Mouse (Mus musculus): Measurements from ENCODE around the gene Scgb3a1.

Scgb3a1 gene

GRCm38 (mm10) chr11:49663310-49663709, at the start of gene Scgb3a1:
Gene Scgb3a1, plus strand, starts transcription at chr11:49663610.
- DNase-seq (ENCODE audit: inconsistent ontology term), result no peak

GRCm38 (mm10) chr11:49615856-49616725, 47.3 kb upstream of the Scgb3a1 start:
- DNase-seq (ENCODE audit: inconsistent ontology term), result peak; percentile 14

- no peak for DNase-seq (ENCODE audit: inconsistent ontology term)
Measured at GRCm38 (mm10) chr11:49618476-49618875, 44.9 kb upstream of the Scgb3a1 start.

GRCm38 (mm10) chr11:49621953-49622352, 41.5 kb upstream of the Scgb3a1 start:
- no peak for DNase-seq (ENCODE audit: inconsistent ontology term)

GRCm38 (mm10) chr11:49624156-49624555, 39.3 kb upstream of the Scgb3a1 start:
- DNase-seq (ENCODE audit: inconsistent ontology term), result no peak

GRCm38 (mm10) chr11:49625863-49626262, 37.5 kb upstream of the Scgb3a1 start:
- no peak for DNase-seq (ENCODE audit: inconsistent ontology term)

GRCm38 (mm10) chr11:49626748-49627147, 36.7 kb upstream of the Scgb3a1 start:
- DNase-seq (ENCODE audit: inconsistent ontology term), result no peak

- DNase-seq (ENCODE audit: inconsistent ontology term), result peak; percentile 14
Measured at GRCm38 (mm10) chr11:49631154-49631553, 32.3 kb upstream of the Scgb3a1 start.

GRCm38 (mm10) chr11:49632256-49632655, 31.2 kb upstream of the Scgb3a1 start:
- no peak for DNase-seq (ENCODE audit: inconsistent ontology term)

- no peak for DNase-seq (ENCODE audit: inconsistent ontology term)
Measured at GRCm38 (mm10) chr11:49634101-49634500, 29.3 kb upstream of the Scgb3a1 start.

GRCm38 (mm10) chr11:49635671-49636070, 27.7 kb upstream of the Scgb3a1 start:
- no peak for DNase-seq (ENCODE audit: inconsistent ontology term)

GRCm38 (mm10) chr11:49636449-49636848, 27.0 kb upstream of the Scgb3a1 start:
- DNase-seq (ENCODE audit: inconsistent ontology term), result no peak

GRCm38 (mm10) chr11:49645677-49646076, 17.7 kb upstream of the Scgb3a1 start:
- no peak for DNase-seq (ENCODE audit: inconsistent ontology term)

GRCm38 (mm10) chr11:49650113-49650993, 13.1 kb upstream of the Scgb3a1 start:
- DNase-seq (ENCODE audit: inconsistent ontology term), result peak; percentile 16

GRCm38 (mm10) chr11:49650994-49651761, 12.2 kb upstream of the Scgb3a1 start:
- DNase-seq (ENCODE audit: inconsistent ontology term), result no peak

GRCm38 (mm10) chr11:49651762-49652322, 11.6 kb upstream of the Scgb3a1 start:
- no peak for DNase-seq (ENCODE audit: inconsistent ontology term)

GRCm38 (mm10) chr11:49652401-49653078, 10.9 kb upstream of the Scgb3a1 start:
- DNase-seq (ENCODE audit: inconsistent ontology term), result peak; percentile 62

GRCm38 (mm10) chr11:49653079-49653408, 10.4 kb upstream of the Scgb3a1 start:
- peak; percentile 12 for DNase-seq (ENCODE audit: inconsistent ontology term)

- DNase-seq (ENCODE audit: inconsistent ontology term), result no peak
Measured at GRCm38 (mm10) chr11:49654651-49655050, 8.8 kb upstream of the Scgb3a1 start.

- DNase-seq (ENCODE audit: inconsistent ontology term), result no peak
Measured at GRCm38 (mm10) chr11:49655501-49655900, 7.9 kb upstream of the Scgb3a1 start.

GRCm38 (mm10) chr11:49658065-49658464, 5.3 kb upstream of the Scgb3a1 start:
- no peak for DNase-seq (ENCODE audit: inconsistent ontology term)
